Mouse (Mus musculus) embryonic facial prominence, embryonic 15.5 days (tissue): ENCODE measurements at regions not wholly inside any gene's neighbourhood (a gene's known extent, or its start where the extent isn't known, plus 50 kb on each side); places are given as distances from the start of the nearest gene placed in this dataset.

Experiments
- ATAC-seq: fragments of 200-750 bp; cut with Nextera tagmentation; 2 replicates; pipeline ENCODE4 v1.8.0; 2017; ENCODE audit warnings: low read depth, moderate TSS enrichment; ENCODE audit not compliant: insufficient number of reproducible peaks, low FRiP score, low TSS enrichment
- H3K27ac ChIP-seq: fragments of 300-500 bp; sonication (generic); replicated peaks from 2 replicates; pipeline ENCODE4 v1.5.1; 2015; ENCODE audit warnings: mild to moderate bottlenecking, inconsistent platforms
- H3K27me3 ChIP-seq: fragments of 300-500 bp; sonication (generic); 2 replicates; pipeline ENCODE4 v1.6.1; 2015; ENCODE audit warnings: inconsistent platforms
- H3K36me3 ChIP-seq: fragments of 300-500 bp; sonication (generic); 2 replicates; pipeline ENCODE4 v1.6.1; 2015; ENCODE audit warnings: mild to moderate bottlenecking, inconsistent platforms
- H3K4me1 ChIP-seq: fragments of 300-500 bp; sonication (generic); 2 replicates; pipeline ENCODE4 v1.6.1; 2015; ENCODE audit warnings: inconsistent platforms
- H3K4me2 ChIP-seq: fragments of 300-500 bp; sonication (generic); replicated peaks from 2 replicates; pipeline ENCODE4 v1.6.1; 2015; ENCODE audit warnings: mild to moderate bottlenecking, inconsistent platforms
- H3K4me3 ChIP-seq: fragments of 300-500 bp; sonication (generic); replicated peaks from 2 replicates; pipeline ENCODE4 v1.5.1; 2015; ENCODE audit warnings: mild to moderate bottlenecking, inconsistent platforms
- H3K9ac ChIP-seq: fragments of 300-500 bp; sonication (generic); 2 replicates; pipeline ENCODE4 v1.6.1; 2015; ENCODE audit warnings: inconsistent platforms
- H3K9me3 ChIP-seq: fragments of 300-500 bp; sonication (generic); replicated peaks from 2 replicates; pipeline ENCODE4 v1.6.1; 2016; ENCODE audit warnings: inconsistent platforms
- WGBS: fragments of 180-500 bp; shearing (Covaris S2); methylation state at CpG from one replicate; pipeline ENCODE4 v1.1.7; 2015; 5-methylcytosine and 5-hydroxymethylcytosine counted together

DNA sequence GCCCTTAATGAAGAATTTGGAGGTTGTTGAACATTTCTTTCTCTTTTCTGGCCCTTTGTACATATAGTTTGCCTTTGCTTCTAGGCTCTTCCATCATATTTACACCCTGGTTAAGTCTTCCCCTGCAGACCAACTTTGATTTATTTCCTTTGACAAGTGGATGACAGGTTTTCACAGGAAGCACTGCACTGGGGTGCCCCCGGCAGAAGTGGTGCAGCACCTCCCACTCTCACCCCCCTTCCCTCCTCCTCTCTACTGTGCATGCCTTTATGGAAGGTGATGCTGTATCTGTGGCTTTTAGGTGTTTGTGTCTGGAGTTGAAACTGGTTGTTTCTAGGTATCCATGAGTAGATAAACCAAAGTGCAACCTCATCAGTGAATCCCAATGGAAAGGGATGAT, 518.2 kb upstream of the Nr5a2 start:
- no peaks in the 10 kb centered on the region for H3K9me3 ChIP-seq
- ATAC-seq, result no peak
- WGBS, result 45% methylated on average over 1 of the region's 1 CpGs

GRCm38 (mm10) chr1:137477239-137477638, 517.0 kb upstream of the Nr5a2 start:
- WGBS, result 74% methylated on average over 3 of the region's 3 CpGs
- Histone ChIP-seq H3K4me2 (no peak overlapping the region), H3K27ac (no peak overlapping the region), H3K36me3 (no peaks in the 10 kb centered on the region), H3K27me3 (no peaks in the 10 kb centered on the region), H3K9ac (no peak overlapping the region), H3K9me3 (no peaks in the 10 kb centered on the region), H3K4me1 (no peaks in the 10 kb centered on the region), H3K4me3 (no peak overlapping the region)
- no peak for ATAC-seq

More for the DNA sequence above, 518.2 kb upstream of the Nr5a2 start:
- no peak overlapping the region for H3K4me3 ChIP-seq
- no peaks in the 10 kb centered on the region for H3K27me3 ChIP-seq
- no peak overlapping the region for H3K27ac ChIP-seq
- no peaks in the 10 kb centered on the region for H3K4me1 ChIP-seq
- no peaks in the 10 kb centered on the region for H3K36me3 ChIP-seq
- H3K9ac ChIP-seq, result no peak overlapping the region
- no peak overlapping the region for H3K4me2 ChIP-seq

DNA sequence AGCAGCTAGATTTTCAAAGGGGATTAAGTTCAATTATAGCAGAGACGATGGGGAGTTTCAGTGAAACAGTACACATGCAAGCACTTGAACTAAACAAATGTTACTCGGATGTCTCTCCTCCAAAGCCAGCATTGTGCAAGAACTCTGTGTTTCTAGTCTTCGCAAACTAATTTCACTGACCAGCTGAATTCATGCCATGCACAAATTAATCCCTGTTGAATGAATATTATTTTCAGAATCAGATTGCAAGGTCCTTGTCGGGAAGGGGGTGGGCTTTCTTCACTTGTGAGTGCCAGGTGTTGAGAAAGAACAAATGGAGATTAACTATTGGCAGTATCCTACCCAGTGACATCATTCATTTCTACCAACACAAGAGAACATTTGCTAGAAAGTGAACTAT, 514.6 kb upstream of the Nr5a2 start:
- WGBS, result 39% methylated on average over 4 of the region's 4 CpGs
- no peak overlapping the region for H3K4me3 ChIP-seq
- no peaks in the 10 kb centered on the region for H3K36me3 ChIP-seq
- no peaks in the 10 kb centered on the region for H3K27me3 ChIP-seq
- H3K9ac ChIP-seq, result no peak overlapping the region
- no peak overlapping the region for H3K27ac ChIP-seq
- H3K4me2 ChIP-seq, result no peak overlapping the region
- H3K4me1 ChIP-seq, result no peaks in the 10 kb centered on the region
- no peaks in the 10 kb centered on the region for H3K9me3 ChIP-seq
- ATAC-seq, result peak; percentile 24; the same call in 1 of the 2 replicates

DNA sequence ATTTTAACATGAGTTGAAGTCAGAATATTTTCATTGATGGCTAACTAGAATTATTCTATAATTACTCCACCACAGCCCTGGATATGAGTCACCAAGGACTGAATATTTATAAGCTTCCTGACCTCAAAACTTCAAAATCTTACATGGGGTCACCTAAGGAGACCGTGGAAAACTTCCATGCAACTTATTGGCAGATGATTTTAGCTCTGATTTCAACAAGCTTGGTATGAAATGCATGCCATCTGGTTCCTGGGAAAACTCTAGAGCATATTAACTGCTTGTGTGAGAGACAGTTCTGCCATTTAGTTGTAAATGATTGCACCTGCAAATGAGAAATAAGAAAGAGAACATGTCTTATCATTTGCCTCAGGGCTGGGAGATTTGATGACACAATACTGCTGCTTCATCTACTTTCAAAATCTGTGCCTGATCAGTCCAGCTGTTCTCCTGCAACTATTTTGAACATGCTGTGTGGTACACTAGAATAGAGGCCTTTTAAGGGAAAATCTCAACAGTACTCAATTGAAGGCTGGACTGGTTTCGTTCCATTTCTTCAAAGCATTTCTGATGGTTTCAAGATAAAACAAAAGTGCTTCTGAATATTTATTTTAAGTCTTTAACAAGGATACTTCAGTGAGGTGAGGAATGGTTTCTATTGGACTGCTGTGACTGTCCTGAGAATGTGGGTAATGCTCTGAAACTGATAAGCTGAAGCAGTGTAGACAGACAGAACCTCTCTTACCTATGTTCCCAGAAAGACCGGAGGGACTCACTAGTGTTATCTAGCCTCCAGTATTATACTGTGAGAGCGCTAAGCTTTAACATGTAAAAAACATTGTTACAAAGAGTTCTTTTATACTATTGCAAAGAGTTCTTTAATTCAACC, 513.8 kb upstream of the Nr5a2 start:
- no peak overlapping the region for H3K4me2 ChIP-seq
- WGBS, result 60% methylated on average over 4 of the region's 4 CpGs
- no peaks in the 10 kb centered on the region for H3K9me3 ChIP-seq
- no peak overlapping the region for H3K9ac ChIP-seq
- ATAC-seq, result no peak
- H3K4me1 ChIP-seq, result no peaks in the 10 kb centered on the region
- no peaks in the 10 kb centered on the region for H3K27me3 ChIP-seq
- H3K27ac ChIP-seq, result no peak overlapping the region
- no peaks in the 10 kb centered on the region for H3K36me3 ChIP-seq
- no peak overlapping the region for H3K4me3 ChIP-seq

DNA sequence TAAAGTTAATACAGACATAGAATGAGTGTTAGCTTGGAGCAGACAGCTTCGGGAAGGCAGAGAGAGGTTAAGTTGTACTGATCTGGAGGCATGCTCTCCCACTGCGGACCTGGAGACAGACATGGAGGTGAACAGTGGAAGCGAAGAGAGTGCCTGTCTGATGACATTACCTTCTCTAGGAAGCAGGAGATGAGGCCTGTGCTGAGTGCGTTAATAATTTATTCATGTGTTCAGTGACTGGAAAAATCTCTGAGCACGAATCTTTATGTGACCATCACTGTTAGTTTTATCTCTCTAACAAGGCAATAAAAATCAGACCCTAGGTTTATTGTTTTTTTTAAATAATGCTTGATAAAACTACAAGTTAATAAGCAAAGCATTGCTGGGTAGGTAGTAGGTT, 504.7 kb upstream of the Nr5a2 start:
- no peaks in the 10 kb centered on the region for H3K9me3 ChIP-seq
- no peak for ATAC-seq
- no peak overlapping the region for H3K27ac ChIP-seq
- no peak overlapping the region for H3K4me3 ChIP-seq
- WGBS, result 88% methylated on average over 5 of the region's 5 CpGs
- H3K9ac ChIP-seq, result no peak overlapping the region
- H3K4me1 ChIP-seq, result no peaks in the 10 kb centered on the region
- no peaks in the 10 kb centered on the region for H3K27me3 ChIP-seq
- no peaks in the 10 kb centered on the region for H3K36me3 ChIP-seq
- H3K4me2 ChIP-seq, result no peak overlapping the region

DNA sequence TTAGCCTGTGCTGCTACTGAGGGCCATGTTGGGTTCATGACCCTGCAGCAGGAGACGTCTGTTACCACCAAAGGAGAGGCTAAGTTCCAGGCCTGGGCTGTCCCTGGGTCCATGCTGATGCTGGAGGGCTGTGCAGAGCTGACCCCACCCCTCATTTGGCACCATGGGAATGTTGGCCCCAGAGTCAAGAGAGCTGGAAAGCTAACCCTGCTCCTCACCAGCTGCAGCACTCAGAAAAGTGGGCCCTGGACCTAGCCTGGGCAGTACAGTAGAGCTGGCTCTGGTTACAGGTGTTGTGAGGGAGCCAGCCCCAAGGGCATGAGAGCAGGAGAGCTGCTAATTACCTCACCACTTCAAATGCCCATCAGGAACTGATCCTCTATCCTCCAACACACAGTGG, 500.9 kb upstream of the Nr5a2 start:
- H3K36me3 ChIP-seq, result no peaks in the 10 kb centered on the region
- no peak overlapping the region for H3K9ac ChIP-seq
- no peak overlapping the region for H3K27ac ChIP-seq
- 46% methylated on average over 1 of the region's 1 CpGs for WGBS
- H3K27me3 ChIP-seq, result no peaks in the 10 kb centered on the region
- H3K4me1 ChIP-seq, result no peaks in the 10 kb centered on the region
- H3K9me3 ChIP-seq, result no peaks in the 10 kb centered on the region
- no peak for ATAC-seq
- H3K4me3 ChIP-seq, result no peak overlapping the region
- H3K4me2 ChIP-seq, result no peak overlapping the region

- no peak overlapping the region for H3K9ac ChIP-seq
- H3K4me2 ChIP-seq, result no peak overlapping the region
- no peak for ATAC-seq
- no peak overlapping the region for H3K4me3 ChIP-seq
- H3K36me3 ChIP-seq, result no peaks in the 10 kb centered on the region
- 64% methylated on average over 7 of the region's 7 CpGs for WGBS
- H3K9me3 ChIP-seq, result no peaks in the 10 kb centered on the region
- H3K27me3 ChIP-seq, result no peaks in the 10 kb centered on the region
- H3K27ac ChIP-seq, result no peak overlapping the region
- no peaks in the 10 kb centered on the region for H3K4me1 ChIP-seq
Observed at GRCm38 (mm10) chr1:137453446-137454208, 493.4 kb upstream of the Nr5a2 start.

- H3K9ac ChIP-seq, result no peak overlapping the region
- H3K4me3 ChIP-seq, result no peak overlapping the region
- no peak overlapping the region for H3K4me2 ChIP-seq
- no peaks in the 10 kb centered on the region for H3K27me3 ChIP-seq
- 83% methylated on average over 1 of the region's 1 CpGs for WGBS
- no peak overlapping the region for H3K27ac ChIP-seq
- ATAC-seq, result no peak
- no peaks in the 10 kb centered on the region for H3K36me3 ChIP-seq
- H3K9me3 ChIP-seq, result no peaks in the 10 kb centered on the region
- no peaks in the 10 kb centered on the region for H3K4me1 ChIP-seq
Observed at GRCm38 (mm10) chr1:137452749-137453148, 492.5 kb upstream of the Nr5a2 start.

- ATAC-seq, result no peak
Observed at GRCm38 (mm10) chr1:137446497-137446896, 486.2 kb upstream of the Nr5a2 start.

GRCm38 (mm10) chr1:137428110-137428509, 467.9 kb upstream of the Nr5a2 start:
- ATAC-seq, result no peak
- no peak overlapping the region for H3K9ac ChIP-seq
- no peaks in the 10 kb centered on the region for H3K9me3 ChIP-seq
- H3K27me3 ChIP-seq, result no peaks in the 10 kb centered on the region
- no peak overlapping the region for H3K4me3 ChIP-seq
- H3K4me1 ChIP-seq, result no peaks in the 10 kb centered on the region
- H3K4me2 ChIP-seq, result no peak overlapping the region
- H3K36me3 ChIP-seq, result no peaks in the 10 kb centered on the region
- H3K27ac ChIP-seq, result no peak overlapping the region
- WGBS, result 92% methylated on average over 1 of the region's 1 CpGs

More at GRCm38 (mm10) chr1:137446497-137446896, 486.2 kb upstream of the Nr5a2 start:
- Histone ChIP-seq H3K36me3 (no peaks in the 10 kb centered on the region), H3K4me1 (no peaks in the 10 kb centered on the region), H3K9me3 (no peaks in the 10 kb centered on the region), H3K4me3 (no peak overlapping the region), H3K27me3 (no peaks in the 10 kb centered on the region), H3K9ac (no peak overlapping the region), H3K4me2 (no peak overlapping the region), H3K27ac (no peak overlapping the region)
- 41% methylated on average over 3 of the region's 3 CpGs for WGBS

DNA sequence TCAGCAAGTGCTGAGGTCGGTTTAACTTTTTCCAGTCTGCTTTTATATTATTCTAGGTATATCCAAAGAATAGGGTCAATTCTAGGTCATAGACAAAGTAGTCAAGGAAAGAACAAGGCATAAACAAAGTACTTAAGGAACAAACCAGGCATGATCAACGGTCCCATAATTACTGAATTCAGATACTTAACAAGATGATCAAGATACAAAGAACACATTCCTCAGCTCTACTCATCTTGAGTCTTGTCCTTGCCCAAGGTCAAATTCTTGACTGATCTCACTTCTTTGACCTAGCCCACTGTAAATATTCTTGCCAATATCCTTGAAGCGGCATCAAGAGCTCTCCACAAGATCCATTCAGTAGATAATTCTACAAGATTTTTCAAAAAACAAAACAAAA, 458.1 kb upstream of the Nr5a2 start:
- H3K4me3 ChIP-seq, result no peak overlapping the region
- H3K4me2 ChIP-seq, result no peak overlapping the region
- no peaks in the 10 kb centered on the region for H3K36me3 ChIP-seq
- no peaks in the 10 kb centered on the region for H3K4me1 ChIP-seq
- no peak for ATAC-seq
- WGBS, result 77% methylated on average over 3 of the region's 3 CpGs
- no peak overlapping the region for H3K9ac ChIP-seq
- no peak overlapping the region for H3K27ac ChIP-seq
- no peaks in the 10 kb centered on the region for H3K9me3 ChIP-seq
- no peaks in the 10 kb centered on the region for H3K27me3 ChIP-seq
